Mouse (Mus musculus) layer of hippocampus, postnatal 14 days (tissue): Measurements from ENCODE around the gene Comp. TPM values are rescaled to one million over a fixed set of nuclear protein-coding genes. Genes with fewer than 3 reads are reported as not detected.

Experiments
- DNase-seq, 2 experiments: peaks; one replicate each; pipeline ENCODE4 v3.0.0; 2021 to 2022; ENCODE audit warnings: low spot score in 2 of 2, mixed read lengths in 1 of 2
- total RNA-seq, 2 experiments: library from RNA; stranded (reverse); gene quantifications; 2 replicates each; pipeline ENCODE4 v1.2.3; 2021

Gene Comp
- total RNA-seq, 2 experiments from 2014 or later, result 0.21 to 0.30 TPM

DNA sequence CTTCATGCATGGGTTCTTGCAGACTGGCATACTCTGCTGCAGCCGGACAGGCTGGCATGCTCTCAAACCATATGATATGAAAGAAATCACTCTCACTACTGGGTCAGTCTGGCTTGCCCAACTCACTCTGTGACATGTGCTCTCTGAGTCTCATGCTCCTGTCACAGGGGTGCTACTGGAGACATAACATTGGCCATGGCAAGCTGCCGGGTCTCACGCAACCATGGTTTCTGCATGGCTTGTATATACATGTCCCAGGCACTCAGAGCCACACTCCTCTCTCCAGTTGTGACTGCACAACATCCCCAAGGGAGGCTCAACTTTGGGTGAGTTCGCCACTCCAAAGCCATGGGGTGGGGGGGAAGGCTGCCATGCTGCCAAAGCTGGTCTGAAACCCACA is 57.9 kb downstream of the Comp start:
- DNase-seq, result no peak

Other genes starting within 250 kb of the Comp start
- gene Nr2c2ap, start 242.2 kb upstream of the Comp start, total RNA-seq, result 10 to 100 TPM; 26.9 to 31.2 TPM
- gene Rfxank, start 234.4 kb upstream of the Comp start, total RNA-seq, result 10 to 100 TPM in 1 of 2 experiments, 1 to 10 TPM in 1; 9.9 to 12.6 TPM
- gene Borcs8, start 234.1 kb upstream of the Comp start, total RNA-seq, result 10 to 100 TPM; 42.0 to 44.1 TPM
- under 1 TPM; 0.29 to 0.41 TPM for gene Mef2b, start 233.8 kb upstream of the Comp start, total RNA-seq
- gene Tmem161a, start 201.2 kb upstream of the Comp start, total RNA-seq, result 10 to 100 TPM; 46.1 to 49.4 TPM
- 10 to 100 TPM; 34.0 to 36.2 TPM for gene Slc25a42, start 161.3 kb upstream of the Comp start, total RNA-seq
- gene Sugp2, start 139.3 kb upstream of the Comp start, total RNA-seq, result 100 to 1,000 TPM; 124 TPM
- gene Armc6, start 139.1 kb upstream of the Comp start, total RNA-seq, result 10 to 100 TPM; 60.1 to 67.4 TPM
- 10 to 100 TPM; 75.5 to 84.3 TPM for gene Homer3, start 90.7 kb upstream of the Comp start, total RNA-seq
- 10 to 100 TPM; 41.4 to 53.6 TPM for gene Ddx49, start 71.1 kb upstream of the Comp start, total RNA-seq
- gene Cope, start 71.0 kb upstream of the Comp start, total RNA-seq, result 100 to 1,000 TPM; 134 to 148 TPM
- 100 to 1,000 TPM; 107 to 119 TPM for gene Cers1, start 57.8 kb upstream of the Comp start, total RNA-seq
- gene Gdf1, start 43.7 kb upstream of the Comp start, total RNA-seq, result 10 to 100 TPM; 11.2 to 22.7 TPM
- gene Upf1, start 20.3 kb upstream of the Comp start, total RNA-seq, result 10 to 100 TPM; 50.3 to 54.9 TPM
- gene Crtc1, start 66.0 kb downstream of the Comp start, total RNA-seq, result 100 to 1,000 TPM; 128 to 135 TPM
- 10 to 100 TPM; 44.7 to 45.5 TPM for gene Klhl26, start 103.4 kb downstream of the Comp start, total RNA-seq
- gene Tmem59l, start 113.8 kb downstream of the Comp start, total RNA-seq, result 100 to 1,000 TPM; 251 to 263 TPM
- gene Crlf1, start 119.6 kb downstream of the Comp start, total RNA-seq, result 10 to 100 TPM; 21.8 to 24.2 TPM
- gene Rex1bd, start 133.2 kb downstream of the Comp start, total RNA-seq, result 100 to 1,000 TPM in 1 of 2 experiments, 10 to 100 TPM in 1; 83.2 to 103 TPM
- gene Uba52, start 137.2 kb downstream of the Comp start, total RNA-seq, result 1,000 to 10,000 TPM; 1,048 to 1,082 TPM
- gene Fkbp8, start 154.2 kb downstream of the Comp start, total RNA-seq, result 100 to 1,000 TPM; 412 to 417 TPM
- gene Kxd1, start 154.4 kb downstream of the Comp start, total RNA-seq, result 10 to 100 TPM; 39.5 to 40.3 TPM
- gene Ell, start 165.9 kb downstream of the Comp start, total RNA-seq, result 10 to 100 TPM; 18.7 TPM
- 10 to 100 TPM; 38.8 to 46.1 TPM for gene Isyna1, start 220.8 kb downstream of the Comp start, total RNA-seq
- 100 to 1,000 TPM; 253 to 259 TPM for gene Ssbp4, start 235.3 kb downstream of the Comp start, total RNA-seq
- gene Lrrc25, start 242.6 kb downstream of the Comp start, total RNA-seq, result 1 to 10 TPM; 1.1 to 1.4 TPM